Mouse (Mus musculus): ENCODE measurements around the gene Kcnk1.

GRCm38 (mm10) chr8:126024891-126025290 is 29.9 kb downstream of the Kcnk1 start:
- TF ChIP-seq ZNF384 (IDR thresholded peaks at IDR 0.05; ENCODE audit: low read depth, low read length), result no peak
- no peak for TF ChIP-seq MAFK (IDR thresholded peaks at IDR 0.05; ENCODE audit: insufficient read depth, low read depth, low read length)
- TF ChIP-seq CHD2 (IDR thresholded peaks at IDR 0.05; ENCODE audit: low read depth, low read length), result no peak
- TF ChIP-seq ZC3H11A (IDR thresholded peaks at IDR 0.05; ENCODE audit: borderline replicate concordance, low read depth, low read length), result no peak
- no peak for TF ChIP-seq HCFC1 (IDR thresholded peaks at IDR 0.05; ENCODE audit: borderline replicate concordance, insufficient read depth, low read length)
